Mouse (Mus musculus): ENCODE results near the gene H1f0.

- TF ChIP-seq CTCF (IDR thresholded peaks at IDR 0.05; ENCODE audit: low read depth) (no peak), EP300 (IDR thresholded peaks at IDR 0.05; ENCODE audit: low read depth) (no peak)
Measured at GRCm38 (mm10) chr15:79018886-79019285, 9.4 kb upstream of the H1f0 start.
